Mouse (Mus musculus) heart, postnatal 0 days (tissue): ENCODE measurements around the gene Smarca2. TPM values are rescaled to one million over a fixed set of nuclear protein-coding genes. Genes with fewer than 3 reads are reported as not detected.

Experiments used
- ATAC-seq: fragments of 200-750 bp; cut with Nextera tagmentation; 2 replicates; pipeline ENCODE4 v1.8.0; 2017; ENCODE audit warnings: low read depth, moderate number of reproducible peaks, moderate library complexity; ENCODE audit not compliant: insufficient read depth
- DNase-seq: peaks from one replicate; pipeline ENCODE4 v3.0.0-alpha.2; 2016; ENCODE audit warnings: low spot score
- H3K27ac ChIP-seq: fragments of 300-500 bp; sonication (generic); 2 replicates; pipeline ENCODE4 v1.5.1; 2014; ENCODE audit warnings: low read depth, mild to moderate bottlenecking
- H3K27me3 ChIP-seq: fragments of 300-500 bp; sonication (generic); 2 replicates; pipeline ENCODE4 v1.6.1; 2014; ENCODE audit warnings: low read length, mixed read lengths; ENCODE audit not compliant: control insufficient read depth, insufficient read depth
- H3K36me3 ChIP-seq: fragments of 300-500 bp; sonication (generic); replicated peaks from 2 replicates; pipeline ENCODE4 v1.6.1; 2014; ENCODE audit warnings: low read length, mixed read lengths; ENCODE audit not compliant: control insufficient read depth, insufficient read depth
- H3K4me1 ChIP-seq: fragments of 300-500 bp; sonication (generic); 2 replicates; pipeline ENCODE4 v1.6.1; 2014; ENCODE audit warnings: antibody characterized with exemption; ENCODE audit not compliant: control insufficient read depth, insufficient read depth
- H3K4me2 ChIP-seq: fragments of 300-500 bp; sonication (generic); 2 replicates; pipeline ENCODE4 v1.6.1; 2014; ENCODE audit warnings: low read depth, mild to moderate bottlenecking, low read length, moderate library complexity
- H3K4me3 ChIP-seq: fragments of 300-500 bp; sonication (generic); 2 replicates; pipeline ENCODE4 v1.5.1; 2014; ENCODE audit warnings: low read depth, low read length
- H3K9ac ChIP-seq: fragments of 300-500 bp; sonication (generic); replicated peaks from 2 replicates; pipeline ENCODE4 v1.6.1; 2014; ENCODE audit warnings: low read depth, low read length, mixed read lengths
- H3K9me3 ChIP-seq: fragments of 300-500 bp; sonication (generic); replicated peaks from 2 replicates; pipeline ENCODE4 v1.6.1; 2016; ENCODE audit warnings: low read length; ENCODE audit not compliant: control insufficient read depth
- CTCF ChIP-seq: IDR thresholded peaks from 2 replicates; pipeline ENCODE4 v1.5.1; 2016; ENCODE audit warnings: antibody characterized with exemption, control low read depth, low read depth
- EP300 ChIP-seq: IDR thresholded peaks from 2 replicates; pipeline ENCODE4 v1.6.1; 2016; ENCODE audit warnings: antibody characterized with exemption, low read depth
- WGBS: fragments of 180-500 bp; shearing (Covaris S2); extraction: QIAGEN DNeasy Blood & Tissue Kit; methylation state at CpG from one replicate; pipeline ENCODE4 v1.1.7; 2014; 5-methylcytosine and 5-hydroxymethylcytosine counted together
- polyA plus RNA-seq: library from polyadenylated mRNA; unstranded; fragments of >200 nt; fragmentation: Nextera tagmentation; extraction: Ambion mirVana; gene quantifications from 2 replicates; pipeline ENCODE4 v1.2.1, GENCODE M21; 2015
- total RNA-seq: library from RNA; depleted of rRNA; stranded (reverse); fragments of >200 nt; gene quantifications from 2 replicates; pipeline ENCODE4 v1.2.3, GENCODE M21; 2014; ENCODE audit warnings: low replicate concordance

Smarca2 gene
- total and polyA plus RNA-seq, 2 experiments from 2014 or later, result 21.7 to 50.1 TPM

DNA sequence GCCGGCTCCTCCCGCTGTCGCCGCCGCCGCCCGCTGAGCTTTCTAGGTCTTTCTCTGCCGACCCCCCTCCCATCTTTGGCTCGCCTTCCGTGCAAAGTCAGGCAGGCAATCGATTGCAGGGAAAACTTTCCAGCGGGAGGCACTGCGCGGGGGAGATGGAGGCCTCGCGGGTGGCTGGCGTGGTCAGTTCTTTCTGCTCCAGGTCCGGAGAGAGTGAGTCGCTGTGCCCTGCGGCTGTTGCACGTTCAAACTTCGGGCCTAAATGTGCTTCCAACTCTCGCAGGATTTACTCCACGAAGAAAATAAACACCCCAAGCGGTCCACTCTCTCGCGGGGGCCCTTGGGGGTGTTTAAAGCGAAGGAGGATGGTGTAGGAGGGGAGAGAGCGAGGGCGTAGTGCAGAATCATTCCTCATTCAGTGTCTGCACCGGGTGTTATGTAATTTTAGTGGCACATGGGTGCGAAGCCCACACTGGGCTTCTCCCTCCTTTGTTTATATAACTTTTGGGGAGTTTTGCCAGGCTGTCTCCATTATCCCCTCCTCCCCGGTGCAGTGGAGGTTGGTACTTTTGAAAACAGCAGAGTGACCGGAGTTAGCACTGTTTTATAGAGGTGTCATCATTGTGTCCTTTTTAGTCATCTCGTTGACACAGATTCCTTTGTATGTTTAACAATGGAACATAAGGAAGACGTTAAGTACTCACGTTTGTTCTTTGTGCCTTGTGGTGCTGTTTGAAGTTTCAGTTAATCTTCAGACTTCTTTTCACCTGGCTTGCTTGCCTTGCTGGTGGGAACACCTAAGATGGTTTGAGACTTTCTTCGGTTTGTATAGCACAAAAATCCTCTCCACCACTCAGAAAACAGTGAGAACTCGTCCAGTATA is 2.9 kb downstream of the Smarca2 start:
- Histone ChIP-seq H3K27me3 (no peaks in the 10 kb centered on the region), H3K4me2 (peak overlapping the region; percentile 99), H3K4me1 (peaks cover 15% of the 10 kb centered on the region), H3K4me3 (peak overlapping the region; percentile 77), H3K27ac (peak overlapping the region; percentile 80), H3K9ac (peak overlapping the region; percentile 65), H3K9me3 (no peaks in the 10 kb centered on the region), H3K36me3 (no peaks in the 10 kb centered on the region)
- ATAC-seq (no peak), DNase-seq (peak; percentile 30)
- 3% methylated on average over 39 of the region's 39 CpGs for WGBS
- no peak for TF ChIP-seq CTCF
- no peak for TF ChIP-seq EP300

DNA sequence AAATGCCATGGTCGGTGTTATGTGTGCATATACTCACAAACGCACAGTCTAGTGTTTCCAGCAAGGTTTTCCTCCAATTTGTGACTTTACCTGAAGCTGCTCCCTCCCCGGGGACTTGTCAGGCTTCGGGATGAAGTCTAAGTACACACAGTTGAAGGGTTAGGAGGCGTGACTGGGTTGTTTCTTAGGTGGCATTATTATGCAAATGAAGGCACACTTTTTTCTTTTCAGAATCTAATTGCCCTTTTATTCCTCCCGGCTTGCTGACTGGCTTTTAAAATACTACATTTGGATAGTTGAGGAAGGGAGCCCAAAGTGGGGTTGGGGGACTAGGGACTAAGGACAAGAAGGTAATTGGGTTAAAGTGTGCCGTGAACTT is 3.6 kb downstream of the Smarca2 start:
- H3K27me3 ChIP-seq, result no peaks in the 10 kb centered on the region
- no peak for TF ChIP-seq CTCF
- no peak for TF ChIP-seq EP300
- peaks cover 22% of the 10 kb centered on the region for H3K4me1 ChIP-seq
- H3K36me3 ChIP-seq, result no peaks in the 10 kb centered on the region
- peak overlapping the region; percentile 77 for H3K4me3 ChIP-seq
- H3K4me2 ChIP-seq, result peak overlapping the region; percentile 99
- 51% methylated on average over 7 of the region's 7 CpGs for WGBS
- ATAC-seq (no peak), DNase-seq (no peak)
- no peaks in the 10 kb centered on the region for H3K9me3 ChIP-seq
- 0 out of 2 replicates have a peak overlapping the region, but pooled peaks have one; percentile 7 for H3K9ac ChIP-seq
- H3K27ac ChIP-seq, result no peak overlapping the region

DNA sequence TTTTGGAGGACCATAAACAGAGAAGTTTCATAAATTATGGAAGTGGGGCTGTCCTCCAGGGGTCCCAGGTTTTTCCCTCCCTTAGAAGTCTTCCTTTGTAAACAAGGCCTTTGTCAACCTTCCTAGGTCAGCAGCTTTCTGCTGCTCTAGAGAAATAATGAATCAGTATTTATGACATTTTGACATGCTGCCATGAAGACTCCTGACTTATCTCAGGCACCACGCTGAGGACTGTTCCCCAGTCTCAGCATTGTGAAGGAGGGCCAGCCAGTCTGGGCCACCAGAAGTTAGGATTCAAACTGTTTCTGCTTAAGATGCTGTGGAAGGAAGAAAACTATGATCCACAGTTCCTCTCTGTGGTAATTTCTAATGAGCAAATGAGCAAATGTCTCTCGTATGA is 4.8 kb downstream of the Smarca2 start:
- TF ChIP-seq CTCF (no peak), EP300 (no peak)
- 42% methylated on average over 2 of the region's 2 CpGs for WGBS
- Histone ChIP-seq H3K36me3 (no peaks in the 10 kb centered on the region), H3K9me3 (no peaks in the 10 kb centered on the region), H3K9ac (no peak overlapping the region), H3K4me3 (no peak overlapping the region), H3K4me1 (peaks cover 27% of the 10 kb centered on the region), H3K4me2 (no peak overlapping the region), H3K27me3 (no peaks in the 10 kb centered on the region), H3K27ac (no peak overlapping the region)
- DNase-seq (no peak), ATAC-seq (no peak)

- Histone ChIP-seq H3K9me3 (no peaks in the 10 kb centered on the region), H3K36me3 (no peaks in the 10 kb centered on the region), H3K4me2 (no peak overlapping the region), H3K9ac (peak overlapping the region; percentile 26; the same call in 1 of the 2 replicates), H3K27me3 (no peaks in the 10 kb centered on the region), H3K4me3 (no peak overlapping the region), H3K4me1 (peaks cover 24% of the 10 kb centered on the region), H3K27ac (peak overlapping the region; percentile 60)
- ATAC-seq, result peak; percentile 17; the same call in 1 of the 2 replicates
- TF ChIP-seq EP300 (no peak), CTCF (no peak)
- WGBS, result 26% methylated on average over 4 of the region's 4 CpGs
- DNase-seq, result no peak
These were observed 8.1 kb downstream of the Smarca2 start for GRCm38 (mm10) chr19:26612995-26613394.

DNA sequence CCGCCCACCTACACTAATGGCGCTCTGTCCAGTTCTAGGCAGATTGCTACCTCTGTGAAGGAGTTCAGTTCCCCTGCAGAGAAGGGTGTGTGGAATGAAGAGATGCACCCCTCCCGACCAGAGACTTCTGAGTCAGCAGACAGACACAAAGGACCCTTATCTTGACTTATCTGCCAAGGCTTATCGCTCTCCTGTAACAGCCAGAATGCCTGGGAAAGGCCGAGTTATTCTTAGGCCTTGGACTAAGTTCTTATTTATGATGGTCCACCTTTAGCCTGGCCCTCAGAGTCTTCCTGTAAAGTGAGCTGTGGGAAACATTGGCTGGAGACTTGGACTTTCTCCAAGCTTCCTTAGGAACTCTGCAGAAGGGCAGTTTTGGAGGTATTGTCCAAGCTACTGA is 8.8 kb downstream of the Smarca2 start:
- peak; percentile 24; the same call in 1 of the 2 replicates for ATAC-seq
- peak; percentile 30 for DNase-seq
- Histone ChIP-seq H3K9ac (no peak overlapping the region), H3K4me3 (no peak overlapping the region), H3K4me2 (no peak overlapping the region), H3K36me3 (no peaks in the 10 kb centered on the region), H3K4me1 (peaks cover 19% of the 10 kb centered on the region), H3K9me3 (no peaks in the 10 kb centered on the region), H3K27ac (peak overlapping the region; percentile 60), H3K27me3 (no peaks in the 10 kb centered on the region)
- TF ChIP-seq EP300, result no peak
- no peak for TF ChIP-seq CTCF
- 24% methylated on average over 5 of the region's 5 CpGs for WGBS

GRCm38 (mm10) chr19:26616271-26616670 is 11.4 kb downstream of the Smarca2 start:
- DNase-seq (no peak), ATAC-seq (no peak)
- Histone ChIP-seq H3K36me3 (peaks cover 4% of the 10 kb centered on the region; the same call in 1 of the 2 replicates), H3K27me3 (no peaks in the 10 kb centered on the region), H3K4me1 (peaks cover 19% of the 10 kb centered on the region), H3K9me3 (no peaks in the 10 kb centered on the region), H3K4me3 (no peak overlapping the region), H3K27ac (no peak overlapping the region), H3K9ac (no peak overlapping the region), H3K4me2 (no peak overlapping the region)
- TF ChIP-seq CTCF (no peak), EP300 (no peak)
- WGBS, result 79% methylated on average over 1 of the region's 1 CpGs
